Mouse (Mus musculus): Measurements from ENCODE around the gene C1ra. TPM values are rescaled to one million over a fixed set of nuclear protein-coding genes. Genes with fewer than 3 reads are reported as not detected.
"Not testable (repeated sequence)": the region's sequence is repeated elsewhere in the genome, so short reads cannot be mapped to it uniquely, and the experiment has no call there.

C1ra gene
- polyA plus RNA-seq, 1 experiment from 2014 or later = 3.0 TPM

GRCm38 (mm10) chr6:124480295-124480694 lies 31.9 kb upstream of the C1ra start:
- no peak for ATAC-seq (ENCODE audit: insufficient number of reproducible peaks, insufficient read depth, low FRiP score, low read depth)
- 63% methylated on average over 4 of the region's 4 CpGs for WGBS

GRCm38 (mm10) chr6:124481571-124481970 lies 30.6 kb upstream of the C1ra start:
- Histone ChIP-seq H3K9ac (replicated peaks; ENCODE audit: low read depth, low read length) (no peak overlapping the region), H3K4me3 (ENCODE audit: low read depth, low read length) (no peak overlapping the region), H3K36me3 (ENCODE audit: control insufficient read depth, insufficient read depth, low read length) (no peaks in the 10 kb centered on the region), H3K27me3 (ENCODE audit: control insufficient read depth, insufficient read depth, low read length) (no peaks in the 10 kb centered on the region), H3K4me2 (replicated peaks; ENCODE audit: low read depth, low read length) (no peak overlapping the region), H3K9me3 (ENCODE audit: control insufficient read depth, low read depth, low read length) (no peaks in the 10 kb centered on the region), H3K27ac (ENCODE audit: low read length) (no peak overlapping the region), H3K4me1 (ENCODE audit: control insufficient read depth, insufficient read depth, low read length) (no peaks in the 10 kb centered on the region)
- 25% methylated on average over 6 of the region's 6 CpGs for WGBS
- ATAC-seq (ENCODE audit: insufficient number of reproducible peaks, insufficient read depth, low FRiP score, low read depth) = no peak

More at GRCm38 (mm10) chr6:124480295-124480694, 31.9 kb upstream of the C1ra start:
- H3K9me3 ChIP-seq (ENCODE audit: control insufficient read depth, low read depth, low read length) = no peaks in the 10 kb centered on the region
- no peak overlapping the region for H3K27ac ChIP-seq (ENCODE audit: low read length)
- H3K9ac ChIP-seq (replicated peaks; ENCODE audit: low read depth, low read length) = no peak overlapping the region
- no peaks in the 10 kb centered on the region for H3K4me1 ChIP-seq (ENCODE audit: control insufficient read depth, insufficient read depth, low read length)
- no peak overlapping the region for H3K4me2 ChIP-seq (replicated peaks; ENCODE audit: low read depth, low read length)
- H3K4me3 ChIP-seq (ENCODE audit: low read depth, low read length) = no peak overlapping the region
- no peaks in the 10 kb centered on the region for H3K36me3 ChIP-seq (ENCODE audit: control insufficient read depth, insufficient read depth, low read length)
- no peaks in the 10 kb centered on the region for H3K27me3 ChIP-seq (ENCODE audit: control insufficient read depth, insufficient read depth, low read length)

GRCm38 (mm10) chr6:124483831-124484230 lies 28.4 kb upstream of the C1ra start:
- 77% methylated on average over 3 of the region's 3 CpGs for WGBS
- H3K9me3 ChIP-seq (ENCODE audit: control insufficient read depth, low read depth, low read length); H3K4me1 ChIP-seq (ENCODE audit: control insufficient read depth, insufficient read depth, low read length); H3K9ac ChIP-seq (replicated peaks; ENCODE audit: low read depth, low read length); H3K4me2 ChIP-seq (replicated peaks; ENCODE audit: low read depth, low read length); H3K27me3 ChIP-seq (ENCODE audit: control insufficient read depth, insufficient read depth, low read length); H3K36me3 ChIP-seq (ENCODE audit: control insufficient read depth, insufficient read depth, low read length); ATAC-seq (ENCODE audit: insufficient number of reproducible peaks, insufficient read depth, low FRiP score, low read depth); H3K4me3 ChIP-seq (ENCODE audit: low read depth, low read length); H3K27ac ChIP-seq (ENCODE audit: low read length): not testable (repeated sequence)

GRCm38 (mm10) chr6:124484851-124485250 lies 27.4 kb upstream of the C1ra start:
- Histone ChIP-seq H3K4me2 (replicated peaks; ENCODE audit: low read depth, low read length) (no peak overlapping the region), H3K36me3 (ENCODE audit: control insufficient read depth, insufficient read depth, low read length) (no peaks in the 10 kb centered on the region), H3K4me3 (ENCODE audit: low read depth, low read length) (no peak overlapping the region), H3K27me3 (ENCODE audit: control insufficient read depth, insufficient read depth, low read length) (no peaks in the 10 kb centered on the region), H3K4me1 (ENCODE audit: control insufficient read depth, insufficient read depth, low read length) (no peaks in the 10 kb centered on the region), H3K9ac (replicated peaks; ENCODE audit: low read depth, low read length) (no peak overlapping the region), H3K9me3 (ENCODE audit: control insufficient read depth, low read depth, low read length) (no peaks in the 10 kb centered on the region), H3K27ac (ENCODE audit: low read length) (no peak overlapping the region)
- ATAC-seq (ENCODE audit: insufficient number of reproducible peaks, insufficient read depth, low FRiP score, low read depth) = no peak
- 80% methylated on average over 7 of the region's 7 CpGs for WGBS

- Histone ChIP-seq H3K4me1 (ENCODE audit: control insufficient read depth, insufficient read depth, low read length) (no peaks in the 10 kb centered on the region), H3K9me3 (ENCODE audit: control insufficient read depth, low read depth, low read length) (no peaks in the 10 kb centered on the region), H3K27ac (ENCODE audit: low read length) (no peak overlapping the region), H3K4me3 (ENCODE audit: low read depth, low read length) (no peak overlapping the region; the same call in 1 of the 2 replicates), H3K9ac (replicated peaks; ENCODE audit: low read depth, low read length) (no peak overlapping the region), H3K4me2 (replicated peaks; ENCODE audit: low read depth, low read length) (peak overlapping the region; percentile 34; the same call in 1 of the 2 replicates), H3K36me3 (ENCODE audit: control insufficient read depth, insufficient read depth, low read length) (no peaks in the 10 kb centered on the region), H3K27me3 (ENCODE audit: control insufficient read depth, insufficient read depth, low read length) (no peaks in the 10 kb centered on the region)
- ATAC-seq (ENCODE audit: insufficient number of reproducible peaks, insufficient read depth, low FRiP score, low read depth) = no peak
- WGBS = 30% methylated on average over 21 of the region's 21 CpGs
Measured at GRCm38 (mm10) chr6:124485414-124486144, 26.6 kb upstream of the C1ra start.

- Histone ChIP-seq H3K9ac (replicated peaks; ENCODE audit: low read depth, low read length) (no peak overlapping the region), H3K27ac (ENCODE audit: low read length) (no peak overlapping the region), H3K27me3 (ENCODE audit: control insufficient read depth, insufficient read depth, low read length) (no peaks in the 10 kb centered on the region), H3K4me1 (ENCODE audit: control insufficient read depth, insufficient read depth, low read length) (no peaks in the 10 kb centered on the region), H3K4me3 (ENCODE audit: low read depth, low read length) (no peak overlapping the region), H3K36me3 (ENCODE audit: control insufficient read depth, insufficient read depth, low read length) (no peaks in the 10 kb centered on the region), H3K4me2 (replicated peaks; ENCODE audit: low read depth, low read length) (no peak overlapping the region), H3K9me3 (ENCODE audit: control insufficient read depth, low read depth, low read length) (no peaks in the 10 kb centered on the region)
- no peak for ATAC-seq (ENCODE audit: insufficient number of reproducible peaks, insufficient read depth, low FRiP score, low read depth)
- 44% methylated on average over 2 of the region's 2 CpGs for WGBS
Measured at GRCm38 (mm10) chr6:124487509-124487908, 24.7 kb upstream of the C1ra start.

GRCm38 (mm10) chr6:124488952-124489351 lies 23.3 kb upstream of the C1ra start:
- H3K4me3 ChIP-seq (ENCODE audit: low read depth, low read length) = no peak overlapping the region
- 78% methylated on average over 4 of the region's 4 CpGs for WGBS
- H3K36me3 ChIP-seq (ENCODE audit: control insufficient read depth, insufficient read depth, low read length) = no peaks in the 10 kb centered on the region
- H3K4me2 ChIP-seq (replicated peaks; ENCODE audit: low read depth, low read length) = no peak overlapping the region
- ATAC-seq (ENCODE audit: insufficient number of reproducible peaks, insufficient read depth, low FRiP score, low read depth) = no peak
- H3K27me3 ChIP-seq (ENCODE audit: control insufficient read depth, insufficient read depth, low read length) = no peaks in the 10 kb centered on the region
- no peaks in the 10 kb centered on the region for H3K4me1 ChIP-seq (ENCODE audit: control insufficient read depth, insufficient read depth, low read length)
- H3K9ac ChIP-seq (replicated peaks; ENCODE audit: low read depth, low read length) = no peak overlapping the region
- no peaks in the 10 kb centered on the region for H3K9me3 ChIP-seq (ENCODE audit: control insufficient read depth, low read depth, low read length)
- H3K27ac ChIP-seq (ENCODE audit: low read length) = no peak overlapping the region

- ATAC-seq (ENCODE audit: insufficient number of reproducible peaks, insufficient read depth, low FRiP score, low read depth) = no peak
- no peaks in the 10 kb centered on the region for H3K27me3 ChIP-seq (ENCODE audit: control insufficient read depth, insufficient read depth, low read length)
- H3K36me3 ChIP-seq (ENCODE audit: control insufficient read depth, insufficient read depth, low read length) = no peaks in the 10 kb centered on the region
- no peak overlapping the region for H3K27ac ChIP-seq (ENCODE audit: low read length)
- no peaks in the 10 kb centered on the region for H3K4me1 ChIP-seq (ENCODE audit: control insufficient read depth, insufficient read depth, low read length)
- no peak overlapping the region for H3K4me2 ChIP-seq (replicated peaks; ENCODE audit: low read depth, low read length)
- H3K9ac ChIP-seq (replicated peaks; ENCODE audit: low read depth, low read length) = no peak overlapping the region
- 82% methylated on average over 6 of the region's 6 CpGs for WGBS
- no peak overlapping the region for H3K4me3 ChIP-seq (ENCODE audit: low read depth, low read length)
- H3K9me3 ChIP-seq (ENCODE audit: control insufficient read depth, low read depth, low read length) = no peaks in the 10 kb centered on the region; the same call in 1 of the 2 replicates
Measured at GRCm38 (mm10) chr6:124491427-124491826, 20.8 kb upstream of the C1ra start.

Data from stomach, embryonic 14.5 days (tissue).